In the genomic region with DNA sequence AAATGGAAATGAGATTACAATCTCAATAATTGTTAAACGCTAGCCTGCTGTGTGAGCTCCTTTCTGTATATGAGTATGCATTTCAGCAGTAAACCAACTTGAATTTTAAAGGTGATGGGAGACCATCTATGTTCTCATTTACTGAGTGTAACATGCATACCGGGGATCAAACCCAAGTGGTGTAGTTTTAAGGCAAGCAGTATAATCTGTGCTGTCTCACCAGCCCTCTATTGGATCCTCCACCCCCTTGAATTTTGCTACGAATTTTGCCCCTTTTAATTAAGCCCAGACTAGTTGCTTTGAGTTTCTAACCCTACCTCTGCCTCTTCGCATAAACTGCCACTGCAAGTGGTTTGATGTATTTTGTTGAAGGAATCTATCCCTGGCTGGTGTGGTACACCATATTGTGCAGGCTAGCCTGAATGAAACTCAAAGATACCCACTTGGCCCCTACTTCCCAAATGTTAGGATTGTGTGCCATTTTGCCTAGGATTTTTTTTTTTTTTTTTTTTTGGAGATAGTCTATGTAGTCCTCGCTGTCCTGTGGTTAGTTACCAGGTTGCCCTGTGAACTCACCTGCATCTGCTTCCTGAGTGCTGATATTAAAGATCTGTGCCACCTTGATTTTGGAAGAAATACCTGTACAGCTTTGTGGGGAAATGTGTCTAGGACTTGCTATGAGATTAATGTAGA, we compare ENCODE assay signal across 10 mouse cellular contexts. TPM values are rescaled to one million over a fixed set of nuclear protein-coding genes. Genes with fewer than 3 reads are reported as not detected.
DNase-seq lines count a peak whose midpoint lies in the region; ATAC-seq and TF ChIP-seq lines count a peak whose summit lies in the region.
"Had no signal": no experiment of that assay in that cellular context is flagged by ENCODE, and none has a peak within 500 bp of the region (broad histone marks: within the 10 kb centered on the region; RNA-seq: fewer than 3 reads in every experiment).

No protein-coding gene starts in this region.

- peaks cover 26% of the 10 kb centered on the region for H3K4me1 ChIP-seq in kidney, adult 2 months (ENCODE audit: control insufficient read depth, insufficient read depth, low read length)
- peaks cover 37% of the 10 kb centered on the region for H3K4me1 ChIP-seq in hindbrain, embryonic 13.5 days (replicated peaks)
- peaks cover 37% of the 10 kb centered on the region for H3K4me1 ChIP-seq in midbrain, embryonic 13.5 days (replicated peaks)

- H3K27me3 ChIP-seq in kidney, adult 2 months (replicated peaks; ENCODE audit: control insufficient read depth, insufficient read depth, low read length) = no peaks in the 10 kb centered on the region
- H3K27me3 ChIP-seq in hindbrain, embryonic 13.5 days = no peaks in the 10 kb centered on the region
- H3K27me3 ChIP-seq in midbrain, embryonic 13.5 days = no peaks in the 10 kb centered on the region

- no peaks in the 10 kb centered on the region for H3K9me3 ChIP-seq in hindbrain, embryonic 13.5 days
- H3K9me3 ChIP-seq in midbrain, embryonic 13.5 days = no peaks in the 10 kb centered on the region

- WGBS in kidney, adult 2 months = 51% methylated on average over 5 of the region's 5 CpGs
- 75% methylated on average over 5 of the region's 5 CpGs for WGBS in hindbrain, embryonic 13.5 days
- WGBS in midbrain, embryonic 13.5 days = 67% methylated on average over 5 of the region's 5 CpGs

- DNase-seq in kidney, adult 2 months = no peak
- DNase-seq in kidney, postnatal 10 days = no peak
- DNase-seq in MN1 (ENCODE audit: low spot score) = peak; percentile 59
- no peak for DNase-seq in left cerebral cortex, adult 9 months (ENCODE audit: low spot score in 2 of 2)
- no peak for DNase-seq in cerebellum, postnatal 4 days (ENCODE audit: low spot score in 2 of 2)
- no peak for DNase-seq in right cerebral cortex, postnatal 14 days
- DNase-seq: kidney, adult 11 months; thymus, postnatal 14 days had no signal

- H3K4me3 ChIP-seq in kidney, adult 2 months (ENCODE audit: insufficient read depth, low read depth, low read length) = peak overlapping the region; percentile 26; the same call in 1 of the 2 replicates
- peak overlapping the region; percentile 58 for H3K4me3 ChIP-seq in hindbrain, embryonic 13.5 days
- peak overlapping the region; percentile 54 for H3K4me3 ChIP-seq in midbrain, embryonic 13.5 days (replicated peaks)

- H3K36me3 ChIP-seq in kidney, adult 2 months (ENCODE audit: control insufficient read depth, insufficient read depth, low read length) = peaks cover 12% of the 10 kb centered on the region
- peaks cover 16% of the 10 kb centered on the region for H3K36me3 ChIP-seq in hindbrain, embryonic 13.5 days
- peaks cover 25% of the 10 kb centered on the region for H3K36me3 ChIP-seq in midbrain, embryonic 13.5 days

- TF ChIP-seq CTCF in kidney, adult 2 months (conservative IDR thresholded peaks at IDR 0.05; ENCODE audit: insufficient read depth, insufficient read length, low read depth, low read length) = no peak

- no peak for ATAC-seq in hindbrain, embryonic 13.5 days (ENCODE audit: low FRiP score)
- ATAC-seq in midbrain, embryonic 13.5 days = no peak

- peak overlapping the region; percentile 99 for H3K4me2 ChIP-seq in hindbrain, embryonic 13.5 days
- peak overlapping the region; percentile 97 for H3K4me2 ChIP-seq in midbrain, embryonic 13.5 days (replicated peaks)

- no peak for TF ChIP-seq POLR2A in kidney, adult 2 months (IDR thresholded peaks at IDR 0.05; ENCODE audit: low read depth, low read length)

- H3K27ac ChIP-seq in kidney, adult 2 months (ENCODE audit: insufficient read depth, low read depth, low read length) = no peak overlapping the region
- H3K27ac ChIP-seq in hindbrain, embryonic 13.5 days = no peak overlapping the region
- H3K27ac ChIP-seq in midbrain, embryonic 13.5 days = no peak overlapping the region

- peak overlapping the region; percentile 72 for H3K9ac ChIP-seq in hindbrain, embryonic 13.5 days
- H3K9ac ChIP-seq in midbrain, embryonic 13.5 days (replicated peaks) = peak overlapping the region; percentile 69

RNA-seq across cellular contexts. Expression of a gene that starts 3.3 kb away (rescaled TPM):
- 1,891 and 2,089 TPM in 2 replicates for polyA plus RNA-seq in kidney, adult 2 months (2012; rRNA removed)
- polyA plus RNA-seq in hindbrain, embryonic 13.5 days (2015; fragmentation: Nextera tagmentation; extraction: Ambion mirVana) = 4,618 and 4,725 TPM in 2 replicates
- polyA plus RNA-seq in midbrain, embryonic 13.5 days (2015; fragmentation: Nextera tagmentation; extraction: Ambion mirVana) = 4,691 and 4,901 TPM in 2 replicates

RNA-seq across cellular contexts. Expression of a gene that starts 15.2 kb away (rescaled TPM):
- 34.4 and 41.7 TPM in 2 replicates for polyA plus RNA-seq in kidney, adult 2 months (2012; rRNA removed)
- 49.4 and 55.5 TPM in 2 replicates for polyA plus RNA-seq in hindbrain, embryonic 13.5 days (2015; fragmentation: Nextera tagmentation; extraction: Ambion mirVana)
- polyA plus RNA-seq in midbrain, embryonic 13.5 days (2015; fragmentation: Nextera tagmentation; extraction: Ambion mirVana) = 52.8 and 65.6 TPM in 2 replicates

RNA-seq across cellular contexts. Expression of a gene that starts 20.0 kb away (rescaled TPM):
- 2.6 and 4.1 TPM in 2 replicates for polyA plus RNA-seq in kidney, adult 2 months (2012; rRNA removed)
- polyA plus RNA-seq in hindbrain, embryonic 13.5 days (2015; fragmentation: Nextera tagmentation; extraction: Ambion mirVana) = 21.5 and 21.7 TPM in 2 replicates
- polyA plus RNA-seq in midbrain, embryonic 13.5 days (2015; fragmentation: Nextera tagmentation; extraction: Ambion mirVana) = 20.7 TPM in 2 replicates
